Mouse (Mus musculus) heart, embryonic 16.5 days (tissue): ENCODE measurements at regions not wholly inside any gene's neighbourhood (a gene's known extent, or its start where the extent isn't known, plus 50 kb on each side); places are given as distances from the start of the nearest gene placed in this dataset.
A peak's percentile ranks its signal among the peaks of the same experiment; 100 is the strongest.

Experiments
- ATAC-seq: fragments of 200-750 bp; cut with Nextera tagmentation; replicated peaks from 2 replicates; pipeline ENCODE4 v1.8.0; 2017; ENCODE audit warnings: moderate number of reproducible peaks; ENCODE audit not compliant: insufficient read depth, low FRiP score; ENCODE audit errors: extremely low read depth
- H3K27ac ChIP-seq: fragments of 300-500 bp; sonication (generic); 2 replicates; pipeline ENCODE4 v1.5.1; 2014; ENCODE audit warnings: mild to moderate bottlenecking, low read length, control low read depth, moderate library complexity
- H3K27me3 ChIP-seq: fragments of 300-500 bp; sonication (generic); 2 replicates; pipeline ENCODE4 v1.6.1; 2014; ENCODE audit warnings: low read length, mixed read lengths; ENCODE audit not compliant: control insufficient read depth, insufficient read depth
- H3K36me3 ChIP-seq: fragments of 300-500 bp; sonication (generic); 2 replicates; pipeline ENCODE4 v1.6.1; 2014; ENCODE audit not compliant: control insufficient read depth, insufficient read depth
- H3K4me1 ChIP-seq: fragments of 300-500 bp; sonication (generic); 2 replicates; pipeline ENCODE4 v1.6.1; 2014; ENCODE audit warnings: low read length, mixed read lengths; ENCODE audit not compliant: control insufficient read depth, insufficient read depth
- H3K4me2 ChIP-seq: fragments of 300-500 bp; sonication (generic); 2 replicates; pipeline ENCODE4 v1.6.1; 2014; ENCODE audit warnings: low read depth, mild to moderate bottlenecking, control low read depth, low read length
- H3K4me3 ChIP-seq: fragments of 300-500 bp; sonication (generic); 2 replicates; pipeline ENCODE4 v1.5.1; 2014; ENCODE audit warnings: mild to moderate bottlenecking, control low read depth, low read length
- H3K9ac ChIP-seq: fragments of 300-500 bp; sonication (generic); 2 replicates; pipeline ENCODE4 v1.6.1; 2014; ENCODE audit warnings: low read length, control low read depth
- H3K9me3 ChIP-seq: fragments of 300-500 bp; sonication (generic); replicated peaks from 2 replicates; pipeline ENCODE4 v1.6.1; 2016; ENCODE audit warnings: low read length; ENCODE audit not compliant: control insufficient read depth
- WGBS: fragments of 180-500 bp; shearing (Covaris S2); extraction: QIAGEN DNeasy Blood & Tissue Kit; methylation state at CpG from one replicate; pipeline ENCODE4 v1.1.7; 2014; 5-methylcytosine and 5-hydroxymethylcytosine counted together

GRCm38 (mm10) chr4:56373746-56374145 is 366.1 kb upstream of the Gm26657 start:
- 71% methylated on average over 4 of the region's 4 CpGs for WGBS
- Histone ChIP-seq H3K4me2 (no peak overlapping the region), H3K27ac (no peak overlapping the region), H3K9ac (no peak overlapping the region), H3K4me1 (peaks cover 12% of the 10 kb centered on the region), H3K36me3 (no peaks in the 10 kb centered on the region), H3K27me3 (no peaks in the 10 kb centered on the region), H3K4me3 (no peak overlapping the region), H3K9me3 (no peaks in the 10 kb centered on the region)
- no peak for ATAC-seq

GRCm38 (mm10) chr4:56373167-56373566 is 366.7 kb upstream of the Gm26657 start:
- no peak overlapping the region for H3K27ac ChIP-seq
- H3K36me3 ChIP-seq: no peaks in the 10 kb centered on the region
- H3K4me2 ChIP-seq: no peak overlapping the region
- no peak for ATAC-seq
- H3K4me1 ChIP-seq: peaks cover 12% of the 10 kb centered on the region
- no peaks in the 10 kb centered on the region for H3K9me3 ChIP-seq
- no peaks in the 10 kb centered on the region for H3K27me3 ChIP-seq
- WGBS: 75% methylated on average over 4 of the region's 4 CpGs
- no peak overlapping the region for H3K9ac ChIP-seq
- no peak overlapping the region for H3K4me3 ChIP-seq

DNA sequence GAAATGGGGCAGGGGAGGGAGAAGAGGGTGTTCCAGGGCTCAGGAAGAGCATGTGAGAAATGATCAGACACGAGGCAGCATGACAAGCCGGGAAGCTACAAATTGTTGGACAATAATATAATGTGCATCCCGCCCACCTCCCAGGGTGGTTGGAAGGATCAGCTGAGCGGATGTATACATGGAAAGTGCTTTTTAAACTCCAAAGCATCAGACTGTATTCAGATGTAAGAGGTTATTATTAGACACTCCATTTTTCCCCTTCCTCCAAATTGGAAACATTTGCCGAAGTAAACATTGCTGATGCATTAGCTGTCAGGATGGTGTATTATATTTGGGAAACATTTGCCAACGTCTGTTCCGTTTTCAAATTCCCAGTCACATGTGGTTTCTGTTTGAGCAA is 367.2 kb upstream of the Gm26657 start:
- no peak overlapping the region for H3K27ac ChIP-seq
- no peak overlapping the region for H3K9ac ChIP-seq
- no peaks in the 10 kb centered on the region for H3K36me3 ChIP-seq
- no peak overlapping the region for H3K4me2 ChIP-seq
- no peaks in the 10 kb centered on the region for H3K9me3 ChIP-seq
- no peak for ATAC-seq
- H3K27me3 ChIP-seq: no peaks in the 10 kb centered on the region
- 74% methylated on average over 7 of the region's 7 CpGs for WGBS
- H3K4me1 ChIP-seq: peaks cover 12% of the 10 kb centered on the region
- no peak overlapping the region for H3K4me3 ChIP-seq

- WGBS: 59% methylated on average over 6 of the region's 6 CpGs
- H3K27ac ChIP-seq: no peak overlapping the region
- H3K4me1 ChIP-seq: no peaks in the 10 kb centered on the region
- no peak for ATAC-seq
- H3K9ac ChIP-seq: no peak overlapping the region
- no peak overlapping the region for H3K4me2 ChIP-seq
- no peaks in the 10 kb centered on the region for H3K36me3 ChIP-seq
- H3K4me3 ChIP-seq: no peak overlapping the region
- no peaks in the 10 kb centered on the region for H3K27me3 ChIP-seq
- H3K9me3 ChIP-seq: no peaks in the 10 kb centered on the region
Measured at GRCm38 (mm10) chr4:56364594-56364993, 375.3 kb upstream of the Gm26657 start.

- Histone ChIP-seq H3K9ac (no peak overlapping the region), H3K4me2 (no peak overlapping the region), H3K27me3 (no peaks in the 10 kb centered on the region), H3K27ac (no peak overlapping the region), H3K4me3 (no peak overlapping the region), H3K9me3 (no peaks in the 10 kb centered on the region), H3K4me1 (no peaks in the 10 kb centered on the region), H3K36me3 (no peaks in the 10 kb centered on the region)
- WGBS: 31% methylated on average over 6 of the region's 6 CpGs
- ATAC-seq: no peak
Measured at GRCm38 (mm10) chr4:56362121-56362520, 377.7 kb upstream of the Gm26657 start.

- Histone ChIP-seq H3K36me3 (no peaks in the 10 kb centered on the region), H3K4me1 (0 out of 2 replicates have a peak, but pooled peaks cover 5% of the 10 kb centered on the region), H3K27me3 (no peaks in the 10 kb centered on the region), H3K9ac (no peak overlapping the region), H3K27ac (no peak overlapping the region), H3K4me3 (no peak overlapping the region), H3K9me3 (no peaks in the 10 kb centered on the region), H3K4me2 (no peak overlapping the region)
- 85% methylated on average over 5 of the region's 5 CpGs for WGBS
- no peak for ATAC-seq
Measured at GRCm38 (mm10) chr4:56349216-56349615, 390.7 kb upstream of the Gm26657 start.

DNA sequence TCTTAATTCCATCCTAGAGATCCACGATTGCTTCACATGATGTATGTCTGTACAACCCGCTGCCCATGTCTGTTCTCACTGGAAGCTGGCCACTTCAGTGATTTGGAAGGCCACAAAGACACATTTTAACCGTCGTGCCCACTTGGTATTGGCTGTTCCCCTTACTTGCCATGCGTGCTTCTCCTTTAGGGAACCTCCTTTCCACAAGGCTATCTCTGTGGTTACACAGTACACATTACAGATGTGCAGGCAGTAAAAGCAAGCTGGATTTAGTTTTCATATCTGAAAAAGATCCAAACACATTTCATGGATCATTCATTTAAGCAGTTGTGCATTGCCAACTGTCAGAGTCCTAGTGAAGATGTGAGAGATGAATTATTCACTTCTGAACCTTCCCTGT is 414.7 kb upstream of the Gm26657 start:
- Histone ChIP-seq H3K4me2 (no peak overlapping the region), H3K9me3 (no peaks in the 10 kb centered on the region), H3K4me3 (no peak overlapping the region), H3K4me1 (no peaks in the 10 kb centered on the region), H3K27me3 (no peaks in the 10 kb centered on the region), H3K9ac (no peak overlapping the region), H3K27ac (no peak overlapping the region), H3K36me3 (no peaks in the 10 kb centered on the region)
- WGBS: 80% methylated on average over 5 of the region's 5 CpGs
- no peak for ATAC-seq

- Histone ChIP-seq H3K27ac (no peak overlapping the region), H3K4me2 (no peak overlapping the region), H3K4me1 (no peaks in the 10 kb centered on the region), H3K9me3 (no peaks in the 10 kb centered on the region), H3K36me3 (no peaks in the 10 kb centered on the region), H3K9ac (no peak overlapping the region), H3K4me3 (no peak overlapping the region), H3K27me3 (no peaks in the 10 kb centered on the region)
- ATAC-seq: no peak
- WGBS: 83% methylated on average over 4 of the region's 4 CpGs
Measured at GRCm38 (mm10) chr4:56319134-56319533, 420.7 kb upstream of the Gm26657 start.

DNA sequence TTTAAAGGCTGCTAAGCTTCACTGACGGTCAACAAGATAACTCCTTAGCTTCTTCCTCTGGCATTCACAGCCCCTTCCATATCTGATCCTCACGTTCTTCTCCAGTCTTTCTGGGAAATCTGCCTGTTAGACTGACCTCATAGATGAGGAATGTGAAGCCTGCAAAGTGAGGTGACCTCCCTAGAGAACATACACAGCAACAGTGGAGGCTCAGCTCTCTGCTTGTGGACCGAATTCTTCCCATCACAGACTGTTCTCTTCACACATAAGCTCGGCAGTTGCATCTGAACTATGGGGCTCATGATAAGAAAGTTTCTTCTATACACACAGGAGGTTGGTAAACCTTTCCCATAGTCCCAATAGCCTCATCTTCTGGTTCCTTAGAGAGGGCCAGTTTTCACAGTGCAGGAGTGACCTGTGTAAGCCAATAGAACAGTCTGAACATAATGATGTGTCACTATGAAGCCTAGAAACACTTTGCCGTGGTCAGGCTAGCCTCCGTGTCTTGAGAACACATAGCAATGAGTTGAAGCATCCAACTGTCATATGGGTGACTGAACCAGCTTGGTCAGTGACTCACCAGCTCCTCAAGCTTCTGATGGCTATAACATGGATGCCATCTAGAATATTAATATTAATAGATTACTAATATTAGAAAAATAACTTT is 434.1 kb upstream of the Gm26657 start:
- no peaks in the 10 kb centered on the region for H3K36me3 ChIP-seq
- peak overlapping the region; percentile 24; the same call in 1 of the 2 replicates for H3K27ac ChIP-seq
- H3K4me1 ChIP-seq: peaks cover 9% of the 10 kb centered on the region
- no peak overlapping the region for H3K4me3 ChIP-seq
- H3K4me2 ChIP-seq: no peak overlapping the region
- peak; percentile 70 for ATAC-seq
- H3K27me3 ChIP-seq: no peaks in the 10 kb centered on the region
- WGBS: 32% methylated on average over 6 of the region's 6 CpGs
- H3K9ac ChIP-seq: no peak overlapping the region
- H3K9me3 ChIP-seq: no peaks in the 10 kb centered on the region
